Mouse (Mus musculus) thymus, postnatal 14 days (tissue): ENCODE data around the gene Sbds.

Experiments
- DNase-seq: peaks from one replicate; pipeline ENCODE4 v3.0.0; 2021

Gene Sbds

DNA sequence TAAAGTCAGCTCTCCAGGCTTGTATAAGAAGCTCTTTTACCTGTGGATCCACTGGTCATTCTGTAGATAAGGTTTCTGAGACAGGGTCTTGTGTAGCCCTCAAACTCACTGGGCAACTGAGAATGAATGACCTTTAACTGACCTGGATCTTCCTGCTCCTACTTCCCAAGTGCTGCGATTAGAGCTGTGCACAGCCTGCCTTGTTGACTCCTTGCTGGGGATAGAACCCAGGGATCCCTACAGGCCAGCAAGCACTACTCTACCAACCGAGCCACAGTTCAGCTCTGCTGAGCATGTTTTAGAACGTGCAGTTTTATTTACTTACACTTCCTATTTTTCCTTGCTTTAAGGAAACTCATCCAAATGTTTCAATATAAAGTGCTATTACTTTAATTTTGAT lies 57.9 kb downstream of the Sbds start:
- DNase-seq = no peak

GRCm38 (mm10) chr5:130196307-130196706 lies 59.0 kb downstream of the Sbds start:
- no peak for DNase-seq
